Mouse (Mus musculus) frontal cortex, postnatal 36 days (tissue): ENCODE results near the gene Cox6a1.
"Not testable (repeated sequence)": the region's sequence is repeated elsewhere in the genome, so short reads cannot be mapped to it uniquely, and the experiment has no call there.

Source experiments
- DNase-seq, 2 experiments: peaks; one replicate each; pipeline ENCODE4 v3.0.0; 2022; ENCODE audit warnings: low spot score in 2 of 2

Cox6a1 gene

DNA sequence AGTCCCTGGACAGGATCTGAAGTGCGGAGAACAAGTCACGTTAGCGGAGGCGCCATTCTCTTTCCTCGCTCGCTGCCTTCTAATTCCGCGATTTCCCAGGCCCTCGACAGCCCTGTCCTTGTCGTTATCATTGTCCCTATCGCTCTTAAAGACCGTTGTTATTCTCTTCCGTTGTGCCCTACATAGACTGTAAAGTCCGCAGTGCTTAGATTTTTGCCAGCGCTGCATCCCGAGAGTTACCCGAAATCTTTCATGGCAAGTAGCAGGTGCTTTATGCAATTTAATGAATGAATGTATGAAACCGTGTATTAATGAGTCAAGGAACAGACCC is 409 bp upstream of the Cox6a1 start:
- no peak for DNase-seq

DNA sequence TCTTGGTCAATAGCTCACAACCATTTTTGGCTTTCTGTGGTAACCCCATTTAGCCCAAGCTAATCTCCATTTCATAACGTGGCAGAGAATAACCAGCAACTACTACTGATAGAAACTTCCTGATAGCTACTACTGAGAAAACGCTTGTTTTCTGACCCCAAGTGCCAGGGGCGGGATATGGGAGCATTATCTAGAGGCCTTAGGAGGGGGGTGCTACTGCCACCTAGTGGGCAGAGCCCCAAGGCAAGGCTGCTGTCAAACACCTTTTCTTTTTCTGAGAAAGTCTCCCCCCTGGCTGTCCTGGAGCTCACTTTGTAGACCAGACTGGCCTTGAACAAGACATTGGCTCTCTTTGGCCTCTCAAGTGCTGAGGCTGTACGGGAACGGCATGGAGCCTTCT is 1.2 kb downstream of the Cox6a1 start:
- DNase-seq, result peak; percentile 72 to 76

DNA sequence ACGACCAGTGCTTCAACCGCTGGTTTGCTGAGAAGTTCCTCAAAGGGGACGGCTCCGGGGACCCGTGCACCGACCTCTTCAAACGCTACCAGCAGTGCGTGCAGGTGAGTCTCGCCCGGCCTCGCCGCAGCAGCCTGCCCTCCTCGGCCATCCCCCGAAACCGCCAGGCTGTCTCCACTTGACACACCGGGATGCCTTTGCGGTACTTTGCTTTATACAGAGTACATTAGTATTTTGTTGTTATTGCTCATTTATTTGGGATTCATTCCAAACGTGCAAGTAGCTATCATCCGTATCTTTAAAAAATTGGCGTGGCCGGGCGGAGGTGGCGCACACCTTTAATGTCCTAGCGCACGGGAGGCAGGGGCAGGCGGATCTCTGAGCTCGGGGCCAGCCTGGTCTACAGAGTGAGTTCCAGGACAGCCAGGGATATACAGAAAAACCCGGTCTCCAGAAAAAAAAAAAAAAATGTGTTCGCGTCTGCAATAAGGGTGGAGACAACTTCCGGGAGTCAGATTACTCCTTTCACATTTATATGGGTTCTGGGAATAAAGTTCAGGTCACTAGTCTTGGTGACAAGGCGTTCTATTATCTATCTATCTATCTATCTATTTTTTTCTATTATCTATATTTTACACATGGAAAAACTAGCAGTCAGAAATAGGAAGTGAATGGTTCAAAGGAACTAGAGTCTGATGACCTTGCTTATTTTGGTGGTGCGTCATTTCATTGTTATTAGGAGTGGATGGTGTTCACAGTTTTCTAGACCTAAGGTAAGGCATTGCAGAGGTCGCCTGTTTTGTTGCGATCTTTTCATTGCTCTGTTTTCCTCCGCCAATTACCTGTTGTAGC is 7.2 kb downstream of the Cox6a1 start:
- DNase-seq, result no peak

DNA sequence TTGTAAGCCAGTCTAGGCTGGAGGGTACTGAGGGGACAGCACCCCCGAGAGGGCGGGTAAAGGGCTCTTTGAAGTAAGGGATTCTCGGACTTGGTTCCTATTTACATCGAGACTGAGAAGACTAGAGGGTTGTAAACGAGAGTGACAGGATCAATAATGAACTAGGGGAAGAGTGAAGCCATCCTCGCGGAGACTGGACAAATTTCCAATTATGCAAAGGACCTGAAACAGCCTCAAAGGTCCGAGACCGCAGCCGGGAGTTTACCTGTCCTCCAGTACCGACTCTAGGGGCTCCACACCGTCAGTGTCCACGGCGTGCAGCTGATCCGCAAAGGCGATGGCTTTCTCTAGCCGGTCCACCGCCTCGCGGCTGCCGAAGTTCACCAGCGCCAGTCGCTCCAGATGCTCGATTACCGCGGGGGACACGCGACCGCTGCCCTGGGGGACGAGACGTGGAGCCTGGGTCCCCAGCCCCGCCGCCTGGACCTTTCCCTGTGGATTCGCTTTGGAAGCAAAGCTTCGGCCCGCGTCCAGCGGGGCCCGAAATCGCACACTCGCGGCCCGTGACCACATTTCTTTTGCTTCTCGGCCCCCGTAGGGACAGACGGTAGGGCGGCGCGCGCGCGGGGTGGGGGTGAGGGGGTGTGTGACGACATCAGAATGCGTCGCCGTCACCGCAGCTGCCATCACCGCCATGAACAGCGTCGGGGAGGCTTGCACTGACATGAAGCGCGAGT is 8.0 kb downstream of the Cox6a1 start, which contains the start of the genes Gatc and Triap1:
Gene Gatc (minus strand): TSS at position 602 of the 737 bp plus-strand sequence.
Gene Triap1 (plus strand): TSS at position 649 of the 737 bp plus-strand sequence.
- DNase-seq, result peak; percentile 90

DNA sequence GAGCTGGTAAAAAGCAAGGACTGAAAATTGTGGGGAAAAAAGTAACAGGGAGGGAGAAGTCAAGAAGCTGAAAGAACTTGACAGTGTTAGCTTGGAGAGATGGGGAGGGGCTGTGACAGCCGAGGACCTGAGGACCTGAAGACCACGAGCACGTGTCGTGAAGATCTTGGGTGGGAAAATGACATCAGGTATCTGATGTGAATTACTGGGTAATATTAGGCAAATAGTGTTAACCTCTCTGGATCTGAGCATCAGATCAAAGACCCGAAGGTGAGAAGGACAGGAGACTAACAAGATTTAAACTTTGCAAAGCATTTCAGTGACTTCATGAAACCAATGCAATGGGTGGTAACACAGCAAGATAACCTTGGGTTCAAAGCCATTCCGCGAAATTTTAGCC is 8.8 kb downstream of the Cox6a1 start:
- DNase-seq, result no peak

DNA sequence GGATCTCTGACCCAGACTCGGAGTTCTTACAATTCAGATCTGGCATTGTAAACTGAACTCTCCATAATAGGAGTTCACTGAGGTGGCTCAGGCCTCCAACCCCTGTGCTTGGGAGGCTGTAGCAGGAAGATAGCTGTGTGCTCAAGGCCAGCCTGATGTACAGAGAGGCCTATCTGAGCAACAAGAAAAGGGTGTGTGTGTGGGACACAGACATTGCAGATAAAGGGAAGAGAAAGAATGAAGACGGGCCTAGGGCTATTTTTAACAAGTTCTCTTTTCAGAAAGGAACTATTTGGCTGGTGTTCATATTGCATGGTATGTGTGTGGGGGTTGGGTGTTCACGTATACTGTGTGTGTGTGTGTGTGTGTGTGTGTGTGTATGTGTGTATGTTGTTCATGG is 15.2 kb downstream of the Cox6a1 start:
- no peak for DNase-seq

DNA sequence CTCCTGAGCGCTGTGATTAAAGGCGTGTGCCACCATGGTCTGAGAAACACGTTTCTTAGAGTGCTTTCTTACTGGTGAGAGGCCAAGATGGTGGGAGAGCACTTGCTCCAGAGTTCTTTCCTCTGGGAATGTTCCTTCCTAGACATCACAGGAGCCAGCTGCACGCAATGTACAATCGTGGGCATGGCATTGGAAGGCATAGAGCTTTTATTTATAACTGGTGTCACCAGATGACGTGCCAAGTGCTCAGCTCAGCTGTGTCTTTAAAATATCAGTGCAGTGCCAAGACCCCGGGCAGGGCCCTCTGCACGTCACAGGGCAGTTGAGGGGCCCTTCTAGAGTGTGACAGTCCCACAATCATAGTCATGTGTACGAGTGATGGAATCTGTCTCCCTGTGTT is 17.8 kb downstream of the Cox6a1 start:
- DNase-seq, result peak in 1 of 2 experiments; percentile 44

DNA sequence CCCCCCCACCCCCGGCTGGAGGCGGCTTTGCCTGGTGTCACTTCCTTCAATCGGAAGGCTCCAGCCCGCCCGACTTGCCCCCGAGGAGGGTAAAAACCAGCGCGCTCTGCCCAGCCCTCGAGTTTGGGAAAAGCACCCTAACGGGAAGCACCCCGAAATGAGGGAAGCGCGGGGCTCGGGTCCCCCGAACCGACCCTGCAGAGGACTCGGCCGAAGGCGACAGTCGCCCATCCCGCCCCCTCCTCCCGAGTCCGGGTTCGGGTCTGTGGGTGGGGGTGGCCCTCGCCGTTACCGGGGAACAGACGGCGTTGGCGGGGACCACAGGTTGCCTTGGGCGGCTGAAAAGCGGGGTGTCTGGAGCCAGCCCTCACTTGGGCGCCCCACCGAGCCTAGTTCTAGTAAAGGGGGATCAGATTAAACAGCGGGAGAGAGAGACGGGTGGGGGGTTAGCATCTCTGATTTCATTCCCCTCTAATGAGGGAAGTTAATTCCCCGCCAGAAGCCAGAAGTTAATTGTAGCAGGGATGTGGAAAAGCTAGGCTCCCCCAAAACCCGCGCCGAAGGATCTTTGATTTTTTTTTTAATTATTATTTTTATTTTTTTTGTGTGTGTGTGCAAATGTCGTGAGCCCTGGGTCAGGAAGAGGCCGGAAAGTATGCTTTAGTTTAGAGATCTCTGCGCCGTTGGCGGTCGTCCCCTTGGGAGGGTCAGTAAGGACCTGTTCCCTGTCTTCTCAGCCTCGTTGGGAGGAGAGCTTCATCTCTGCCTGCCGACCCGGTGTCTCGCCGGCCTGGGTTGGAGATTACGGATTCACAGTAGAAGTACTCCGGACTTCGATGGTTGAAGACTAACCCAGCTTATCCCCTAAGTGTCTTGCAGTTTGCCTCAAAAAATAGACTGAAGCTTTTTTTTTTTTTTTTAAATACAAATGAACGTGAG is 20.9 kb downstream of the Cox6a1 start:
- DNase-seq, result peak in 1 of 2 experiments; percentile 42

DNA sequence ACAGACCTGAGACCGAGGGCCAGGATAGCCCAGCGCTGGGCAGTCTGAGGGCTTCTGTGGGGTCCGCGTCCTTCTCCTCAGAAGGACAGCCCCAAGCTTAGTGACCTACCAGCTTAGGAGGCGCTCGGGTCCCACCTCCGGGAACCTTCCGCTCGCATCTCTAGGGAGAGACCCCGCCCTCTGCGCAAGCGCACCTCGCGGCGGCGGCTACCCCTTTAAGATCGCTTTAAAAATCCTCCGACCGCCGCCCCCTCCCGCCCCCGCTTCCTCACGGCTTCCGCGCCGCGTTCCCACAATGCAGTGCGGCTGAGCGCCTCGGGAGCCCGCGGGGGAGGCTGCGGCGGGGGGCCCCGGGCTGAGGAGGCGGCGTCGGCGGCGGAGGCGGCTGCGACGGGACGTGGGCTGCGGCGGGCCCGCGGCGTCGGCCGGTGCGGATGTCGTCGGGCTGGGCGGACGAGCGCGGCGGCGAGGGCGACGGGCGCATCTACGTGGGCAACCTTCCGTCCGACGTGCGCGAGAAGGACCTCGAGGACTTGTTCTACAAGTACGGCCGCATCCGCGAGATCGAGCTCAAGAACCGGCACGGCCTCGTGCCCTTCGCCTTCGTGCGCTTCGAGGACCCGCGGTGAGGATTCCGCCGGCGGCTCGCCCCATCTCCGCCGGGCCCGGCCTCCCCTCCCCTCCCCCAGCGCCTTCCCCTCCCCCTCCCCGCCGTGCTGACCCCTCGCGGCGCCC is 21.7 kb downstream of the Cox6a1 start, which contains the start of gene Srsf9:
Gene Srsf9 (plus strand): TSS at position 303 of the 735 bp plus-strand sequence.
- peak; percentile 96 for DNase-seq

DNA sequence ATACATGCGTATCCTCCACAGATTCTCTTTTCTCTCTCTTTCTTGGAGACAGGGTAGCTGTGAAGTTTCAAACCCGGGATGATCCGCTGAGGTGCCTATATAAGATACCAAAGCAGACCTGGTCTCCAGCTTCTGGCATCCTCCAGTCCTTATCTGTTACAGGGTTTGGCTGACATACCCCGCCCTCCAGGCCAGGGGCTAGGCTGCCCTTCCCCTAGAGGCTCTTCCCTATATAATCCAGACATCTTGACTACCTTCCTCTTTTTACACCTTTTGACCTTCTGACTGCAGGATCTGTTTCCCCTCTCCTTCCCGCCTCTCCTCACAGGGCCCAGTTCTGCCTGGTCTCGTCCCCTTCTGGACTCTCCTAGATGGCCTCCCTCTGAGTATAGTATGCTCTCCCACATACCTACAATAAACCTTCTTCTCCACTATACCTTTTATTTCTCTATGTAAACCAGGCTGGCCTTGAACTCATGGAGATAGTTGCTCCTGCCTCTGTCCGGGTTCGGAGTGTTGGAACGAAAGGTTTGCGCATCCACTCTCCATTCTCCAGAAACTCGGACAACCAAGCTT is 22.4 kb downstream of the Cox6a1 start:
- DNase-seq, result no peak

DNA sequence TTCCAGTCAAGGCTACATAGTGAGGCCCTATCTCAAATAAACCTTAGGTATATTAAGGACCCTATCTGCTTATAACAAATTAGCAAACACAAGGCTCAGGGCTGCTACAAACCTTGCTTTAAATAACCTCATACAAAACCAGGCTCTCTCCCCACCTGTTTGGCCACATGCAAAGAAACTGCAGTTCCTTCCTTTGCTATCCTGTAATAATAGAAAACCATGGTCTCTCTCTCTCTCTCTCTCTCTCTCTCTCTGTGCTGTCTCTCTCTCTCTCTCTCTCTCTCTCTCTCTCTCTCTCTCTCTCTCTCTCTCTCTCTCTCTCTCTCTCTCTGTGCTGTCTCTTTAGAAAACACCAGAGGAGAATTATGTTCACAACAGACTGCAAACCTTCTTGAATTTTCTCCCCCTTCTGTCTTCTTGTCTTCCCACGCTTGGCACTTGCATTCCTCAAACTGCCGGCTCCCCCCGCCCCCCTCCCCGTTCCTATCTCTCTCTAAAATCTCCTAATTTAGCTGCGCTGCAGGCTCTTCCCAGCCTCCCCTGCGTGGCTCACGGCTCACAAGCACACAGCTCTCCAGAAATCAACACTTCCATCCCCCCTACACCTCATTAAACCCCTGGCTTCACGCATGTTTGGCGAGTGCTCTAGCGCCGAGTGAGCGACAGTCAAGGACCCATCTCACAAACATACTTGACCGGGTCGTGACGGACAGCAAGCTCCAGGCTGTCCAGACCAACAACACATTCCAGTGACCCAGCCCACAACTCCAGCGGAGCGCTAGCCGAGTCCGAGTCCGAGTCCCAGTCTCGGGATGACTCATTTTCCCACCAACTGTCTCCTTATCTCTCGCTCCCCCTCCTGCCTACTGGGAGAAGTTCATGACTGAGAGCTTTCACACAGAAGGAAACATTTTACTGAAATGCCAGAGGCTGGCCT is 29.5 kb downstream of the Cox6a1 start:
- peak; percentile 86 to 87 for DNase-seq

DNA sequence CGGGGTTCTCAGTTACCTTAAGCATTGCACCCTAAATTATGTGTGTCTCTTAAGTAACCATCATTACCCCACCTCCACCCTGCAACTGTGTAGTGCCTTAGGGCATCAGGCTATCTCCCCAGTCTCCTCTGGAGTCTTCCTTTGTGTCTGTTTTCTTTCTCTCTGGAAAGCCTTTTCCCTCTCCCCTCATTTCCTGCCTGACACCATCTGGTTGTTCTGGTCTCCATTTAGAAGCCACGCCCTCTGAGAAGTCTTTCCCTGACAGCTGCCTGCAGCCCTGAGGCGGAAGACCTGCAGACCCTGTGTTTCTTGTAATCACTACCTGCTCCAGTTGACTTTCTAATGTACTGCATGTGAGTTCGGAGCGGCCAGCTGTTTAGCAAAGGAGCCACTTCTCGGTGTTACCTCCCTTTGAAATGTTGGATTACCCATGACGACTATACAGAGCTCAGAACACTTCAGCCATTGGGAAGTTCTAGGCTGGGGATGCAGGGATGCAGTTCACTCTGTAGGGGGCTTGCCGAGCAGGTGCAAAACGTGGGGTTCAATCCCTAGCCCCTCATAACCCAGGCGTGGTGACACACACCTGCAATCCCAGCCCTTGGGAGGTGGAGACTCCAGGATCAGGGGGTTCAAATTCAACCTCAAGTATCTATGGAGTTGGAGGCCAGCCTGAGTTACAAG is 31.0 kb downstream of the Cox6a1 start:
- no peak for DNase-seq

DNA sequence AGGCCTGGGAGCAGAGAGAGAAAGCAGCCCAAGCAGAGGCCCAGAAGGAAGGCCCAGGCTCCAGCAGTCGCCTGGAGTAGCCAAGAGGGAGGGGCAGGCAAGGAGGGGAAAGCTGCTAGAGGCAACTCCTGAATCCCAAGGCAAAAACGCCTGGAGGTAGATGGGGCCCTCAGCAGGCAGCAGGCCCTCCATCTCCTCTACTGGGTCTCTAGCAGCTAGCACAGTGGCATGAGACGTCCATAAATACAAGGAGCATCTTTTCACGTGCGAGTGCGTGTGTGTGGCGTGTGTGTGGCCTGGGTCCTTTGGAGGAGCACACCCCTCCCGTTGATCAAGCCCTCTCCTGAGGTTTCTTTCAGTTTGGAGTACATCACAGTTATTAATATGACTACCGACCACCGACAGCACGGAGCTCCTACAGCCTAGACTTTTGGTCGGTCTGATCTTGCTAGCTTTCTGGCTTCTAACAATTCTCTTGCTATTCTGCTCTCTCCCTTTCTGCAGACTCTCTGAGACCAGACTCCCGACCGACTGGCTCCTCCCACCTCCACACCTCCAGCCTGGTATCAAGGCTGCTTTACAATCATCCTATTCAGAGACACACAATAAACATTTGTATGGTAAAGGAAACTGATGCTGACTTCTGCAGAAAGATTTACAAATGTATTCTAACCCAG is 31.7 kb downstream of the Cox6a1 start:
- DNase-seq, result no peak

DNA sequence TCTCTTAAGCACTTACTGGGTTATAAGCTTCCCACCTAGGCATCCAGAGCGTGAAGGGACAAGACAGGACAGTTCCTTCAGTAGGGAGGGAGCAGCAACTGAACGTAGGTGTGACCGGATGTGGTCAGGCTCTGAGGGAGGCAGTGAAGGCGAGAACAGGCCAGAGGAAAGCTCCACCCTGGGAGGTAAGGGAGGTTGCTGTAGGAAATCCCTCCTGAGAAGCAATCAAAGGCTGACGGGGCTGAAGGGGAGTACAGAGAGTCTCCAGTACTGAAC is 35.2 kb downstream of the Cox6a1 start:
- DNase-seq, result no peak

DNA sequence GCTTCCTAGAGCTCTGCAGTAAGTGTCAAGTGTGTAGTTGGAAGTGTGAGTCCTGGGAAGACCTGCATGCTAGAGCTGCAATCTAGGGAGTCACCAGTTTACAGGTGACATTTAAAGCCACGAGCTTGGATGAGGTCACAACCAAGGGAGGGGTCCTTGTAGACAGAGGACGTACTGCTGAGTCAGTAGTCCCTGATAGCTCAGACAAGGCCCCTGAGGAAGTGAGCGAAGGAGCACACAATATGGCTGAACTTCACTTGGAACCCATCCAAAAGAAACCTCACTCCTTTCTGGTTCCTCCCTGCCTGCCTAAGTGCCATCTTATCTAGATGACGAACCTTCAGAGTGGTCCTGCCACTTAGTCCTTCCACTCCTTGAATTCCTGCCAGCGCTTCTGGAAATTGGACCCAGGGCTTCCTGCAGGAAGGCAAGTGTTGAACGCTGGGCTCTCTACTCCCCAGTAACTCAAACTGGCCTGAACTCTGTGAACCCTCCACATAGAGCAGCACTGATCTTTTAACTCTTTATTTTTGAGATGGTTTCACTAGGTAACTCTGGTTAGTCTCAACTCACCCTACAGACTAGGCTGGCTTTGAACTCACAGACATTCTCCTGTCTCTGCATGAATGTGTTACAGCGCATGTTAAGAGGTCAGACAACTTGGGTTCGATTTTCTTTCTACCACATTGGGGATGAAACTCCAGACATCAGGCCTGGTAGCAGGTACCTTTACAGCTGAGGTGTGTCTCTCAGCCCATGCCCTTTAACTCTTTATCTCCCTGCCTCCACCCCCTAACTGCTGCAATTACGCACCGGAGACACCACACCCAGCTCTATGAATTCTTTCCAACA is 35.7 kb downstream of the Cox6a1 start:
- DNase-seq, result no peak

DNA sequence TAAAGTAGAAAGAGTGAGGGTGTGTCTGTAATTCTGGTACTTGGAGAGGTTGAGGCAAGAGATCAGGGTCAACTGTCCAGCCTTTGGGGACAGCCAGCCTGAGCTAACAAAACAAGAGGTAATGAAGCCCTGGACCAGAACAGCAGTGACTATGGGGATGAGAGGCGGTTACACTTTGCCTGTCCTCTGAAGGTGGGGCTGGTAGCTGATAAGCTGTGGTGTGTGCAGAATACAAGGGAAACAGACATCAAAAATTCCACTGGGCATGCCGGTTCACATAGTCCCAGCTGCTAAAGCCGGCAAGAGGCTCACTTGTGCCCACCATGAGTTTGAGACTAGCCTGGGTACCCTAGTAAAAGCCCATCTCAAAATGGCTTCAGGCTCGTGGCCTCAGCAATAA is 36.4 kb downstream of the Cox6a1 start:
- DNase-seq, result no peak

DNA sequence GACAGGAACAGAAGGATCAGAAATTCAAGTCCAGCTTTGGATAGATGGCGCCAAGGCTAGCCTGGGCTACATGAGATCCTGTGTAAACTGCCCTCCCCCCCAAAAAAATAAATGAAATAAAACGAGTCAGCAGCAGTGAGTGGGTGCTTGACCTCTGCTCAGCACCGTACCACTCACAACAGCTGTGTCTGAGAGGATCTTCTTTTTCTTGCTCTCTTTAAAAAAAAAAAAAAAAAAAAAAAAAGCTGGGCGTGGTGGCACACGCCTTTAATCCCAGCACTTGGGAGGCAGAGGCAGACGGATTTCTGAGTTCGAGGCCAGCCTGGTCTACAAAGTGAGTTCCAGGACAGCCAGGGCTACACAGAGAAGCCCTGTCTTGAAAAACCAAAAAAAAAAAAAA is 46.6 kb downstream of the Cox6a1 start:
- not testable (repeated sequence) for DNase-seq

DNA sequence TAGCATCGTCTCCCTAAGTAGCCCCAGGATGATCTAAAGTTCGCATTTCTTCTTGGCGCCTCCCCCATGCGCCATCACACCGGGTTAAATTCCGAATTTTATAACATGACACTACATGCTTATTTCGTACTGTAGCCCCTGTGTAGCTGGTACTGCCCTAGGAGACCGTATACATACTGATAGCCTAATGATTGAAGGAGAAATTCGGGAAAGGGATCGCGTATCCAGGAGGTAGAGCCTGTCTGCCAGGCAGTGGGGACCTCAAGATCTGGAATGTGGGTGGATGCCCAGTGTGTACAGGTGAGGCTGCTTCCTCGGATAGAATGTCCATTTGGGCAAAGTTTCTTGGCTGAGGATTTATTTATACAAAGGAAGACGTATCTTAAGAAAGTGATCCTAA is 47.2 kb downstream of the Cox6a1 start:
- no peak for DNase-seq
